Mouse (Mus musculus) forebrain, embryonic 15.5 days (tissue): ENCODE data around the gene Fosl1. TPM values are rescaled to one million over a fixed set of nuclear protein-coding genes. Genes with fewer than 3 reads are reported as not detected.

Source experiments
- ATAC-seq: fragments of 200-750 bp; cut with Nextera tagmentation; replicated peaks from 2 replicates; pipeline ENCODE4 v1.8.0; 2017; ENCODE audit warnings: mild to moderate bottlenecking, moderate TSS enrichment, moderate library complexity
- H3K27ac ChIP-seq: fragments of 300-500 bp; sonication (generic); replicated peaks from 2 replicates; pipeline ENCODE4 v1.5.1; 2015; ENCODE audit warnings: mild to moderate bottlenecking, inconsistent platforms
- H3K27me3 ChIP-seq: fragments of 300-500 bp; sonication (generic); 2 replicates; pipeline ENCODE4 v1.6.1; 2015; ENCODE audit warnings: inconsistent platforms
- H3K36me3 ChIP-seq: fragments of 300-500 bp; sonication (generic); 2 replicates; pipeline ENCODE4 v1.6.1; 2015; ENCODE audit warnings: mild to moderate bottlenecking, inconsistent platforms
- H3K4me1 ChIP-seq: fragments of 300-500 bp; sonication (generic); 2 replicates; pipeline ENCODE4 v1.6.1; 2015; ENCODE audit warnings: inconsistent platforms
- H3K4me2 ChIP-seq: fragments of 300-500 bp; sonication (generic); replicated peaks from 2 replicates; pipeline ENCODE4 v1.6.1; 2015; ENCODE audit warnings: mild to moderate bottlenecking, inconsistent platforms
- H3K4me3 ChIP-seq: fragments of 300-500 bp; sonication (generic); 2 replicates; pipeline ENCODE4 v1.5.1; 2015; ENCODE audit warnings: mild to moderate bottlenecking, inconsistent platforms
- H3K9ac ChIP-seq: fragments of 300-500 bp; sonication (generic); replicated peaks from 2 replicates; pipeline ENCODE4 v1.6.1; 2015; ENCODE audit warnings: mild to moderate bottlenecking, inconsistent platforms
- H3K9me3 ChIP-seq: fragments of 300-500 bp; sonication (generic); 2 replicates; pipeline ENCODE4 v1.6.1; 2016; ENCODE audit warnings: inconsistent platforms
- WGBS: fragments of 180-500 bp; shearing (Covaris S2); methylation state at CpG from one replicate; pipeline ENCODE4 v1.1.7; 2015; ENCODE audit warnings: mixed read lengths; 5-methylcytosine and 5-hydroxymethylcytosine counted together
- polyA plus RNA-seq: library from polyadenylated mRNA; unstranded; fragments of >200 nt; fragmentation: Nextera tagmentation; extraction: Ambion mirVana; gene quantifications from 2 replicates; pipeline ENCODE4 v1.2.1, GENCODE M21; 2015

The Fosl1 gene
- polyA plus RNA-seq, 1 experiment from 2014 or later: not detected

GRCm38 (mm10) chr19:5426640-5427290, 20.6 kb upstream of the Fosl1 start:
- no peak overlapping the region for H3K9ac ChIP-seq
- no peaks in the 10 kb centered on the region for H3K27me3 ChIP-seq
- H3K36me3 ChIP-seq: peaks cover 12% of the 10 kb centered on the region
- no peak for ATAC-seq
- peaks cover 42% of the 10 kb centered on the region for H3K4me1 ChIP-seq
- H3K4me3 ChIP-seq: no peak overlapping the region
- 93% methylated on average over 13 of the region's 13 CpGs for WGBS
- no peak overlapping the region for H3K4me2 ChIP-seq
- H3K27ac ChIP-seq: no peak overlapping the region
- H3K9me3 ChIP-seq: no peaks in the 10 kb centered on the region

GRCm38 (mm10) chr19:5428083-5428482, 19.3 kb upstream of the Fosl1 start:
- no peaks in the 10 kb centered on the region for H3K27me3 ChIP-seq
- peaks cover 6% of the 10 kb centered on the region for H3K36me3 ChIP-seq
- no peak overlapping the region for H3K4me2 ChIP-seq
- no peak overlapping the region for H3K9ac ChIP-seq
- ATAC-seq: no peak
- no peaks in the 10 kb centered on the region for H3K9me3 ChIP-seq
- WGBS: 92% methylated on average over 2 of the region's 2 CpGs
- H3K4me3 ChIP-seq: no peak overlapping the region
- H3K4me1 ChIP-seq: peaks cover 28% of the 10 kb centered on the region
- H3K27ac ChIP-seq: no peak overlapping the region

GRCm38 (mm10) chr19:5429219-5429618, 18.1 kb upstream of the Fosl1 start:
- H3K27me3 ChIP-seq: no peaks in the 10 kb centered on the region
- WGBS: 84% methylated on average over 4 of the region's 4 CpGs
- H3K9me3 ChIP-seq: no peaks in the 10 kb centered on the region
- ATAC-seq: no peak
- peaks cover 6% of the 10 kb centered on the region for H3K36me3 ChIP-seq
- no peak overlapping the region for H3K4me2 ChIP-seq
- peaks cover 24% of the 10 kb centered on the region for H3K4me1 ChIP-seq
- H3K27ac ChIP-seq: no peak overlapping the region
- no peak overlapping the region for H3K9ac ChIP-seq
- no peak overlapping the region for H3K4me3 ChIP-seq

- Histone ChIP-seq H3K4me2 (no peak overlapping the region), H3K27ac (no peak overlapping the region; the same call in 1 of the 2 replicates), H3K9me3 (no peaks in the 10 kb centered on the region), H3K36me3 (peaks cover 6% of the 10 kb centered on the region), H3K9ac (no peak overlapping the region), H3K4me3 (no peak overlapping the region), H3K4me1 (peaks cover 24% of the 10 kb centered on the region), H3K27me3 (0 out of 2 replicates have a peak, but pooled peaks cover under 1% of the 10 kb centered on the region)
- ATAC-seq: no peak
- WGBS: 64% methylated on average over 8 of the region's 8 CpGs
Observed at GRCm38 (mm10) chr19:5429806-5430205, 17.5 kb upstream of the Fosl1 start.

GRCm38 (mm10) chr19:5430408-5430807, 16.9 kb upstream of the Fosl1 start:
- 56% methylated on average over 1 of the region's 1 CpGs for WGBS
- Histone ChIP-seq H3K4me2 (no peak overlapping the region), H3K9ac (no peak overlapping the region), H3K9me3 (no peaks in the 10 kb centered on the region), H3K27ac (no peak overlapping the region), H3K4me3 (no peak overlapping the region), H3K4me1 (peaks cover 24% of the 10 kb centered on the region), H3K27me3 (0 out of 2 replicates have a peak, but pooled peaks cover 3% of the 10 kb centered on the region), H3K36me3 (peaks cover 6% of the 10 kb centered on the region)
- ATAC-seq: no peak

GRCm38 (mm10) chr19:5431911-5432464, 15.4 kb upstream of the Fosl1 start:
- peaks cover 9% of the 10 kb centered on the region for H3K4me1 ChIP-seq
- WGBS: 74% methylated on average over 4 of the region's 4 CpGs
- peaks cover 5% of the 10 kb centered on the region; the same call in 1 of the 2 replicates for H3K36me3 ChIP-seq
- no peak overlapping the region for H3K27ac ChIP-seq
- H3K4me2 ChIP-seq: no peak overlapping the region
- H3K27me3 ChIP-seq: 0 out of 2 replicates have a peak, but pooled peaks cover 3% of the 10 kb centered on the region
- H3K9me3 ChIP-seq: no peaks in the 10 kb centered on the region
- no peak for ATAC-seq
- no peak overlapping the region for H3K9ac ChIP-seq
- no peak overlapping the region for H3K4me3 ChIP-seq

GRCm38 (mm10) chr19:5432992-5433852, 14.1 kb upstream of the Fosl1 start:
- ATAC-seq: no peak
- Histone ChIP-seq H3K9ac (no peak overlapping the region), H3K9me3 (no peaks in the 10 kb centered on the region), H3K27ac (peak overlapping the region; percentile 6; the same call in 1 of the 2 replicates), H3K4me1 (peaks cover 5% of the 10 kb centered on the region), H3K36me3 (no peaks in the 10 kb centered on the region), H3K4me3 (peak overlapping the region; percentile 9; the same call in 1 of the 2 replicates), H3K27me3 (0 out of 2 replicates have a peak, but pooled peaks cover 3% of the 10 kb centered on the region), H3K4me2 (peak overlapping the region; percentile 40)
- 14% methylated on average over 16 of the region's 16 CpGs for WGBS

- Histone ChIP-seq H3K9me3 (no peaks in the 10 kb centered on the region), H3K9ac (no peak overlapping the region), H3K36me3 (no peaks in the 10 kb centered on the region), H3K4me2 (no peak overlapping the region), H3K4me1 (peaks cover 5% of the 10 kb centered on the region), H3K27me3 (0 out of 2 replicates have a peak, but pooled peaks cover 3% of the 10 kb centered on the region), H3K4me3 (no peak overlapping the region), H3K27ac (no peak overlapping the region)
- no peak for ATAC-seq
- 73% methylated on average over 7 of the region's 7 CpGs for WGBS
Observed at GRCm38 (mm10) chr19:5433951-5434350, 13.4 kb upstream of the Fosl1 start.

- H3K27ac ChIP-seq: no peak overlapping the region
- H3K4me3 ChIP-seq: no peak overlapping the region
- WGBS: 68% methylated on average over 9 of the region's 9 CpGs
- no peaks in the 10 kb centered on the region for H3K9me3 ChIP-seq
- H3K4me2 ChIP-seq: no peak overlapping the region
- H3K27me3 ChIP-seq: peaks cover 42% of the 10 kb centered on the region
- no peaks in the 10 kb centered on the region for H3K36me3 ChIP-seq
- no peak for ATAC-seq
- peaks cover 18% of the 10 kb centered on the region for H3K4me1 ChIP-seq
- no peak overlapping the region for H3K9ac ChIP-seq
Observed at GRCm38 (mm10) chr19:5444371-5444908, 2.9 kb upstream of the Fosl1 start.

- Histone ChIP-seq H3K9me3 (no peaks in the 10 kb centered on the region), H3K4me2 (no peak overlapping the region), H3K36me3 (no peaks in the 10 kb centered on the region), H3K27ac (no peak overlapping the region), H3K9ac (no peak overlapping the region), H3K4me1 (peaks cover 18% of the 10 kb centered on the region), H3K4me3 (no peak overlapping the region), H3K27me3 (peaks cover 47% of the 10 kb centered on the region)
- WGBS: 49% methylated on average over 7 of the region's 7 CpGs
- no peak for ATAC-seq
Observed at GRCm38 (mm10) chr19:5444954-5445353, 2.4 kb upstream of the Fosl1 start.

GRCm38 (mm10) chr19:5445747-5446146, 1.6 kb upstream of the Fosl1 start:
- Histone ChIP-seq H3K4me1 (peaks cover 18% of the 10 kb centered on the region), H3K36me3 (no peaks in the 10 kb centered on the region), H3K4me2 (no peak overlapping the region), H3K4me3 (no peak overlapping the region), H3K27me3 (peaks cover 54% of the 10 kb centered on the region), H3K9ac (no peak overlapping the region), H3K9me3 (no peaks in the 10 kb centered on the region), H3K27ac (no peak overlapping the region)
- 90% methylated on average over 5 of the region's 5 CpGs for WGBS
- no peak for ATAC-seq
